9 mouse cellular contexts compared by ENCODE assay signal in the genomic region with DNA sequence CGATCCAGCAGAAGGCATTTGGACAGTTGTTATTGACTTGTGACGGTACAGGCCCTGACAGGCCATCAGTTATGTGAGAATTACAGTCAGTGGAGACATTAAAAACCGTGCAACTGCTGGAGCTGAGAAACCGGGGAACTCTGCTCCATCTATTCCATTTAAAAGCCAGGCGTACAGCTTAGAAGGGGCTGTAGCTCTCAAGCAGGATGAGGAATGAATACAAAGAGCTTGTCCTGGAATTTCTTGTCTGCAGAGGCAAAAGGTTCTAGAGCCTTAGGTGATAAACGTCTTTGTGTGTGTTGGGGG. TPM values are rescaled to one million over a fixed set of nuclear protein-coding genes. Genes with fewer than 3 reads are reported as not detected.
DNase-seq lines count a peak whose midpoint lies in the region; ATAC-seq and TF ChIP-seq lines count a peak whose summit lies in the region.
"Had no signal": no experiment of that assay in that cellular context is flagged by ENCODE, and none has a peak within 500 bp of the region (broad histone marks: within the 10 kb centered on the region; RNA-seq: fewer than 3 reads in every experiment).

No protein-coding gene starts in this region.

- no peak for TF ChIP-seq CTCF in lung, adult 2 months (IDR thresholded peaks at IDR 0.05; ENCODE audit: insufficient read depth, low read length)
- TF ChIP-seq CTCF in olfactory bulb, adult 2 months (IDR thresholded peaks at IDR 0.05; ENCODE audit: insufficient read depth, low read depth, low read length) = no peak

- no peaks in the 10 kb centered on the region for H3K27me3 ChIP-seq in lung, embryonic 15.5 days
- H3K27me3 ChIP-seq in limb, embryonic 10.5 days (ENCODE audit: low read depth, poor library complexity, severe bottlenecking) = no peaks in the 10 kb centered on the region

- TF ChIP-seq POLR2A in lung, adult 2 months (IDR thresholded peaks at IDR 0.05; ENCODE audit: borderline replicate concordance, extremely low read depth, low read depth, low read length) = no peak
- no peak for TF ChIP-seq POLR2A in olfactory bulb, adult 2 months (IDR thresholded peaks at IDR 0.05; ENCODE audit: insufficient read depth, low read depth, low read length)

- ATAC-seq in lung, embryonic 15.5 days (ENCODE audit: borderline replicate concordance, extremely low read depth, low FRiP score, low TSS enrichment) = 0 out of 2 replicates have a peak, but pooled peaks have one; percentile 43

- H3K4me3 ChIP-seq in lung, embryonic 15.5 days = no peak overlapping the region
- H3K4me3 ChIP-seq in lung, adult 2 months (replicated peaks; ENCODE audit: extremely low read depth, low read depth, low read length) = no peak overlapping the region
- peak overlapping the region; percentile 46 for H3K4me3 ChIP-seq in limb, embryonic 10.5 days
- no peak overlapping the region for H3K4me3 ChIP-seq in olfactory bulb, adult 2 months (ENCODE audit: insufficient read depth, low read depth, low read length)

- peak overlapping the region; percentile 46 for H3K27ac ChIP-seq in lung, embryonic 15.5 days
- H3K27ac ChIP-seq in limb, embryonic 10.5 days = no peak overlapping the region
- peak overlapping the region; percentile 80 for H3K27ac ChIP-seq in olfactory bulb, adult 2 months (ENCODE audit: insufficient read depth, low read depth, low read length)

- H3K4me2 ChIP-seq in lung, embryonic 15.5 days = peak overlapping the region; percentile 49

- peak; percentile 30 for DNase-seq in embryo, embryonic 10 days (ENCODE audit: low spot score)
- no peak for DNase-seq in embryo, embryonic 11 days
- no peak for DNase-seq in lung, adult 2 months
- DNase-seq in limb, embryonic 10.5 days (ENCODE audit: low spot score) = no peak
- DNase-seq in thymus, postnatal 0 days (ENCODE audit: low spot score) = no peak
- DNase-seq in left cerebral cortex, postnatal 36 days (ENCODE audit: low spot score in 2 of 2) = no peak
- DNase-seq: cerebellum, adult 8-10 months had no signal

- H3K9me3 ChIP-seq in lung, embryonic 15.5 days = no peaks in the 10 kb centered on the region
- no peaks in the 10 kb centered on the region for H3K9me3 ChIP-seq in limb, embryonic 10.5 days (replicated peaks)

- WGBS in lung, embryonic 15.5 days = 14% methylated on average over 6 of the region's 6 CpGs
- 26% methylated on average over 6 of the region's 6 CpGs for WGBS in lung, adult 2 months
- WGBS in limb, embryonic 10.5 days = 5% methylated on average over 6 of the region's 6 CpGs
- 16% methylated on average over 6 of the region's 6 CpGs for WGBS in olfactory bulb, adult 2 months

- H3K36me3 ChIP-seq in lung, embryonic 15.5 days = no peaks in the 10 kb centered on the region
- H3K36me3 ChIP-seq in limb, embryonic 10.5 days = no peaks in the 10 kb centered on the region

- intact Hi-C loops in left cerebral cortex, postnatal 36 days (cut with DNase I) = loop anchor here (5.0 kb wide), 3 partner anchors 74 to 131 kb away; a partner anchor contains a TSS

- peaks cover 21% of the 10 kb centered on the region for H3K4me1 ChIP-seq in lung, embryonic 15.5 days
- peaks cover 4% of the 10 kb centered on the region for H3K4me1 ChIP-seq in lung, adult 2 months (ENCODE audit: control insufficient read depth, insufficient read depth, low read length)
- peaks cover 18% of the 10 kb centered on the region for H3K4me1 ChIP-seq in limb, embryonic 10.5 days
- H3K4me1 ChIP-seq in olfactory bulb, adult 2 months (ENCODE audit: control insufficient read depth, insufficient read depth, low read length) = peaks cover 18% of the 10 kb centered on the region

- no peak overlapping the region for H3K9ac ChIP-seq in lung, embryonic 15.5 days

RNA-seq across cellular contexts. Expression of a gene that starts 18.2 kb away (rescaled TPM):
- polyA plus RNA-seq in lung, embryonic 15.5 days (2015; fragmentation: Nextera tagmentation; extraction: Ambion mirVana) = 16.2 and 17.2 TPM in 2 replicates
- 5.4 and 6.7 TPM in 2 replicates for polyA plus RNA-seq in lung, adult 2 months (2012; rRNA removed)
- polyA plus RNA-seq in limb, embryonic 10.5 days (2016; fragmentation: Nextera tagmentation; extraction: Ambion mirVana) = 19.8 and 22.2 TPM in 2 replicates
- polyA plus RNA-seq in olfactory bulb, adult 2 months (2012; ENCODE audit: insufficient read depth, insufficient read length, low replicate concordance, missing spikeins) = not detected in 2 replicates
- polyA plus RNA-seq in thymus, postnatal 0 days (2015; fragmentation: Nextera tagmentation; extraction: Ambion mirVana) = 10.3 and 13.7 TPM in 2 replicates
- 10 to 100 TPM; 88.9 to 94.6 TPM for total RNA-seq in left cerebral cortex, postnatal 36 days (2021)
